Mouse (Mus musculus) embryo, embryonic 9.5 days (tissue): ENCODE results near the gene Hsdl1.

ENCODE experiments used
- DNase-seq: peaks from one replicate; pipeline ENCODE4 v3.0.0-alpha.2; 2017; ENCODE audit errors: extremely low spot score

Gene Hsdl1

GRCm38 (mm10) chr8:119530937-119531336 lies 44.0 kb downstream of the Hsdl1 start:
- no peak for DNase-seq

- DNase-seq: no peak
Observed at GRCm38 (mm10) chr8:119528762-119529161, 46.2 kb downstream of the Hsdl1 start.

DNA sequence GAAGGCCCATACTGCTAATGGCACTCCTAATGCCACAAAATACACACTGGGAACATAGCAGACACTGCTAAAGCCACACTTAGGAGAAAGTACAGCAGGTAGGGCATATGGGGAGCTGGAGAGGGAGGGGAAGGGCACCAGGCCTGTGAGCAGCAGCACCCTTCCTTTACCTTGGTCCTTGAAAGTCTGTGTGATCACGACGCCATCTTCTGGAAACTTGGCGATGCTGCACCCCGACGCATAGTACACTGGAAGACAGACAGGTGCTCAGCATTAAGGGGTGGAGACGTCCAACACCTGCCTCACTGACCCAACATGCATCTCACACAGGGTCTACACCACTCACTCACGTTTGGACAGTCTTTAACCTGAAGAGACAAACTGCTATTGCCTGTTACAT lies 54.9 kb downstream of the Hsdl1 start:
- DNase-seq: no peak

DNA sequence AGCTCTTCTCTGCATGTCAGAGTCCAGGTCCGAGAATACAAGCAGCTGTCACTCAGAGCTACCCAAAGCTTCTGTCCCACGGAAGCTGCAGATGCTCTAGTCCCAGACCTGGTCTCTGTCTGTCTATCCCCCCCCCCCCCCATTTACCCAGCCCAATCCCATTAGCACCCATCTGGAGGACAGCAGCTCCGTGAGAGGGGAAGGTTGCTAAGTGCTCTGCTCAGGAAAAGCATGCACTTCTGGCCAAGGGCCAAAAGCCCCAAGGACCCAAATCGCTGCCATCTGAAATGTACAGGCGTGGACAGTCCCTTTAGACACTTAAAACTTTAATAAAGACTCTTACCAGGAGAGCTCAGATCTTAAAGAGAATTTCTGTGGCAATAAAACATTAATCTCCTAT lies 58.3 kb downstream of the Hsdl1 start:
- DNase-seq: no peak

- DNase-seq: no peak
Observed at GRCm38 (mm10) chr8:119515767-119516166, 59.2 kb downstream of the Hsdl1 start.

GRCm38 (mm10) chr8:119514940-119515339 lies 60.0 kb downstream of the Hsdl1 start:
- DNase-seq: no peak

- DNase-seq: no peak
Observed at GRCm38 (mm10) chr8:119513405-119513804, 61.6 kb downstream of the Hsdl1 start.
